Mouse (Mus musculus) kidney, postnatal 0 days (tissue): ENCODE measurements around the gene Jsrp1. TPM values are rescaled to one million over a fixed set of nuclear protein-coding genes. Genes with fewer than 3 reads are reported as not detected.

Experiments used
- ATAC-seq: fragments of 200-750 bp; cut with Nextera tagmentation; replicated peaks from 2 replicates; pipeline ENCODE4 v1.8.0; 2017; ENCODE audit warnings: low read depth, moderate number of reproducible peaks, moderate TSS enrichment, moderate library complexity; ENCODE audit not compliant: low FRiP score
- DNase-seq: peaks from one replicate; pipeline ENCODE4 v3.0.0-alpha.2; 2016; ENCODE audit warnings: low spot score
- H3K27ac ChIP-seq: fragments of 300-500 bp; sonication (generic); 2 replicates; pipeline ENCODE4 v1.5.1; 2014; ENCODE audit warnings: mild to moderate bottlenecking
- H3K27me3 ChIP-seq: fragments of 300-500 bp; sonication (generic); 2 replicates; pipeline ENCODE4 v1.6.1; 2014; ENCODE audit warnings: low read length, mixed read lengths; ENCODE audit not compliant: insufficient read depth
- H3K36me3 ChIP-seq: fragments of 300-500 bp; sonication (generic); 2 replicates; pipeline ENCODE4 v1.6.1; 2014; ENCODE audit warnings: low read length, mixed read lengths; ENCODE audit not compliant: insufficient read depth
- H3K4me1 ChIP-seq: fragments of 300-500 bp; sonication (generic); replicated peaks from 2 replicates; pipeline ENCODE4 v1.6.1; 2014; ENCODE audit warnings: antibody characterized with exemption, low read length, mixed read lengths; ENCODE audit not compliant: insufficient read depth
- H3K4me2 ChIP-seq: fragments of 300-500 bp; sonication (generic); 2 replicates; pipeline ENCODE4 v1.6.1; 2014; ENCODE audit warnings: mild to moderate bottlenecking, low read length, moderate library complexity, mixed read lengths
- H3K4me3 ChIP-seq: fragments of 300-500 bp; sonication (generic); replicated peaks from 2 replicates; pipeline ENCODE4 v1.5.1; 2014; ENCODE audit warnings: low read depth, low read length
- H3K9ac ChIP-seq: fragments of 300-500 bp; sonication (generic); 2 replicates; pipeline ENCODE4 v1.6.1; 2014; ENCODE audit warnings: low read depth, low read length
- H3K9me3 ChIP-seq: fragments of 300-500 bp; sonication (generic); replicated peaks from 2 replicates; pipeline ENCODE4 v1.6.1; 2016; ENCODE audit warnings: low read length, inconsistent platforms, mixed read lengths
- CTCF ChIP-seq: IDR thresholded peaks from 2 replicates; pipeline ENCODE4 v1.5.1; 2016; ENCODE audit warnings: antibody characterized with exemption, low read depth, mild to moderate bottlenecking, moderate library complexity
- WGBS: fragments of 180-500 bp; shearing (Covaris S2); extraction: QIAGEN DNeasy Blood & Tissue Kit; methylation state at CpG from one replicate; pipeline ENCODE4 v1.1.7; 2014; 5-methylcytosine and 5-hydroxymethylcytosine counted together
- polyA plus RNA-seq: library from polyadenylated mRNA; unstranded; fragments of >200 nt; fragmentation: Nextera tagmentation; extraction: Ambion mirVana; gene quantifications from 2 replicates; pipeline ENCODE4 v1.2.1, GENCODE M21; 2015

Gene Jsrp1
- polyA plus RNA-seq, 1 experiment from 2014 or later = 4.6 TPM

- no peak for TF ChIP-seq CTCF
- WGBS = 17% methylated on average over 40 of the region's 40 CpGs
- peaks cover 34% of the 10 kb centered on the region for H3K4me1 ChIP-seq
- H3K4me2 ChIP-seq = peak overlapping the region; percentile 89
- no peaks in the 10 kb centered on the region for H3K9me3 ChIP-seq
- H3K9ac ChIP-seq = peak overlapping the region; percentile 20
- H3K27ac ChIP-seq = no peak overlapping the region
- ATAC-seq = no peak
- H3K36me3 ChIP-seq = peaks cover 16% of the 10 kb centered on the region
- no peak for DNase-seq
- H3K27me3 ChIP-seq = no peaks in the 10 kb centered on the region
- H3K4me3 ChIP-seq = no peak overlapping the region; the same call in 1 of the 2 replicates
Measured at GRCm38 (mm10) chr10:80808099-80808984, 5.0 kb downstream of the Jsrp1 start.

DNA sequence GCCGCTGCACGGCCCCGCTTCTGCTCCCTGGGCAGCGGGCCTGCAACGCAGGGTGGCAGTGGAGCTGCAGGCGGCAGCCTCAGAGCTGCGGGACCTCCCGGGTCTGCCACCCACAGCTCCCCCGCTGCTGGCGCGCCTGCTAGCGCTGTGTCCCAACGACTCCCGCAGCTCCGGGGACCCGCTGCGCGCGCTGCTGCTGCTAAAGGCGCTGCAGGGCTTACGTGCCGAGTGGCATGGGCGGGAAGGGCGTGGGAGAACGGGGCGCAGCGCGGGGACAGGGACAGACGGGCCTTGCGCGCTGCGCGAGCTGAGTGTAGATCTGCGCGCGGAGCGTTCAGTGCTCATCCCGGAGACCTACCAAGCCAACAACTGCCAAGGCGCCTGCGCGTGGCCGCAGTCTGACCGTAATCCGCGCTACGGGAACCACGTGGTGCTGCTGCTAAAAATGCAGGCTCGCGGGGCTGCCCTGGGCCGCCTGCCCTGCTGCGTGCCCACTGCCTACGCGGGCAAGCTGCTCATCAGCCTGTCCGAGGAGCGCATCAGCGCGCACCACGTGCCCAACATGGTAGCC lies 6.2 kb downstream of the Jsrp1 start:
- peak overlapping the region; percentile 89 for H3K4me2 ChIP-seq
- peak overlapping the region; percentile 36 for H3K4me3 ChIP-seq
- H3K9me3 ChIP-seq = no peaks in the 10 kb centered on the region
- peak; percentile 50 for ATAC-seq
- DNase-seq = peak; percentile 77
- peak overlapping the region; percentile 56 for H3K27ac ChIP-seq
- H3K9ac ChIP-seq = peak overlapping the region; percentile 65; the same call in 1 of the 2 replicates
- H3K27me3 ChIP-seq = no peaks in the 10 kb centered on the region
- H3K4me1 ChIP-seq = peaks cover 34% of the 10 kb centered on the region
- WGBS = under 1% methylated on average over 57 of the region's 58 CpGs
- H3K36me3 ChIP-seq = peaks cover 27% of the 10 kb centered on the region
- peak; percentile 25; the same call in 1 of the 2 replicates for TF ChIP-seq CTCF

- Histone ChIP-seq H3K9me3 (no peaks in the 10 kb centered on the region), H3K4me2 (peak overlapping the region; percentile 89), H3K27ac (0 out of 2 replicates have a peak overlapping the region, but pooled peaks have one; percentile 56), H3K27me3 (no peaks in the 10 kb centered on the region), H3K4me1 (peaks cover 34% of the 10 kb centered on the region), H3K36me3 (peaks cover 30% of the 10 kb centered on the region), H3K9ac (peak overlapping the region; percentile 65; the same call in 1 of the 2 replicates), H3K4me3 (peak overlapping the region; percentile 36)
- no peak for TF ChIP-seq CTCF
- 44% methylated on average over 34 of the region's 34 CpGs for WGBS
- no peak for ATAC-seq
- no peak for DNase-seq
Measured at GRCm38 (mm10) chr10:80806341-80807056, 6.8 kb downstream of the Jsrp1 start.

GRCm38 (mm10) chr10:80805925-80806324 lies 7.4 kb downstream of the Jsrp1 start:
- Histone ChIP-seq H3K4me1 (peaks cover 34% of the 10 kb centered on the region), H3K9ac (no peak overlapping the region), H3K27ac (no peak overlapping the region), H3K36me3 (peaks cover 30% of the 10 kb centered on the region), H3K4me2 (no peak overlapping the region), H3K27me3 (no peaks in the 10 kb centered on the region), H3K9me3 (no peaks in the 10 kb centered on the region), H3K4me3 (no peak overlapping the region)
- 18% methylated on average over 3 of the region's 3 CpGs for WGBS
- peak; percentile 80 for TF ChIP-seq CTCF
- ATAC-seq (peak; percentile 42), DNase-seq (peak; percentile 74)

GRCm38 (mm10) chr10:80805322-80805721 lies 8.0 kb downstream of the Jsrp1 start:
- Histone ChIP-seq H3K4me1 (peaks cover 33% of the 10 kb centered on the region), H3K9ac (no peak overlapping the region), H3K4me3 (no peak overlapping the region), H3K4me2 (no peak overlapping the region), H3K27ac (no peak overlapping the region), H3K36me3 (peaks cover 33% of the 10 kb centered on the region), H3K27me3 (no peaks in the 10 kb centered on the region), H3K9me3 (no peaks in the 10 kb centered on the region)
- WGBS = 79% methylated on average over 5 of the region's 5 CpGs
- no peak for DNase-seq
- ATAC-seq = no peak
- TF ChIP-seq CTCF = no peak

DNA sequence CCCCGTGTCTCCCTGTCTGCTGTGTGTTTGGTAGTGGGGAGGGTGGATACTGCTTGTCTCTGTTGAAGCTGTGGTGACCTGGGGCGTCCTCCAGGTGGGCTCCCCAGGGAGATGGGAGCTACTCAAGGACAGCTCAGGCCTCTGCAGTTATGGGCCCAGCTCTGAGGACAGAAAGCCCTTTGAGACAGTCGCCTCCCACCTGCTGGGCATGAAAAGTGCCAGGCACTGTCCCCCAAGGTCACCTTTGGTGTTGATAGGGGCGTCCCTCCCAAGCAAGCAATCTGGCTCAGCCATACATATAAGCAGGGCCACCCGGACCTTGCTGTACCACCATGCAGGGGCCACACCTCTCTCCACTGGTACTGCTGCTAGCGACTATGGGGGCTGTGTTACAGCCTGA lies 8.4 kb downstream of the Jsrp1 start, which contains the start of gene Amh:
Amh (plus strand) TSS at position 328 of the 400 bp plus-strand sequence.
- Histone ChIP-seq H3K4me3 (no peak within 1 kb of the TSS), H3K4me1 (peaks cover 29% of the 10 kb centered on the region), H3K27me3 (no peaks in the 10 kb centered on the region), H3K9ac (no peak within 1 kb of the TSS), H3K9me3 (no peaks in the 10 kb centered on the region), H3K36me3 (peaks cover 33% of the 10 kb centered on the region), H3K4me2 (no peak within 1 kb of the TSS), H3K27ac (no peak within 1 kb of the TSS)
- TF ChIP-seq CTCF = no peak
- ATAC-seq (no peak), DNase-seq (no peak)
- WGBS = 69% methylated on average over 6 of the region's 6 CpGs
